Mouse (Mus musculus): ENCODE results near the gene Adcyap1r1.
A peak's percentile ranks its signal among the peaks of the same experiment; 100 is the strongest.

Gene Adcyap1r1

DNA sequence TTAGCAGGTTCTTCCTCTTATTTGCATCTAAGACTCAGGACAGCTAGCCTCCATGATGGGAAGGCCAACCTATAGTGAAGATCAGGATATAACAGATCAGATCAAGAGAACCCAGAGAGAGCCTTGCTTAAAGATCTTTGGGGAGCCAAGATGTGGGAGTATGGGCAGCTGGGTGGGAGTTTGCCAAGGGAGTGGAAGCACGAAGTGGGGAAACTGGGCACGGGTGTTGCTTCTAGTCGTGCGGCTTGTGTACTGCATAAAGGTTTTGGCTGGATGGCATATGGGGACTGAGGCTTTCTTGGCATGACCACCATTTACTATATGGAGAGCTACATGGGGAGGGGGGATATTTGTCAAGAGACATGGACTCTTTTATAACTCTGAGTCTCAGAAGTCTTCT lies 44.4 kb downstream of the Adcyap1r1 start:
- no peak for DNase-seq (ENCODE audit: extremely low spot score, low read depth, low spot score)

DNA sequence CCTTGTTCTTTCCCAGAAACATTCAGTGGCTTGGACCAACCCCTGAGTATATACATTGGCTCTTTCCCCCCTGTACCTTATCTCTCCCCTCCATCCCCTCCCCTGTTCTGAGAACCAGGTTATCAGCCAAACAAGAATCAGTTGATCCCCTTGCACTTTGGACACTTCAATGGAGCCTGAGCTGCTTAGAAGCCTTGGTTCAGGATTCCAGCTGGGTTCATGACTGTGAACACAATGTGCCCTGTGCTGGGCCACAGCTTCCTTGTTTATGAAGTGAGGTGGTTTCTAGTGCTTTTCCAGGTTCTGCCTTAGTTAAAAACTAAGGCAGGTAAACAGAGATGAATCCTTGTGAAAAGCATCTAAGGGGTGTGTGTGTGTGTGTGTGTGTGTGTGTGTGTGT lies 47.0 kb downstream of the Adcyap1r1 start:
- DNase-seq (ENCODE audit: extremely low spot score, low read depth, low spot score): no peak

DNA sequence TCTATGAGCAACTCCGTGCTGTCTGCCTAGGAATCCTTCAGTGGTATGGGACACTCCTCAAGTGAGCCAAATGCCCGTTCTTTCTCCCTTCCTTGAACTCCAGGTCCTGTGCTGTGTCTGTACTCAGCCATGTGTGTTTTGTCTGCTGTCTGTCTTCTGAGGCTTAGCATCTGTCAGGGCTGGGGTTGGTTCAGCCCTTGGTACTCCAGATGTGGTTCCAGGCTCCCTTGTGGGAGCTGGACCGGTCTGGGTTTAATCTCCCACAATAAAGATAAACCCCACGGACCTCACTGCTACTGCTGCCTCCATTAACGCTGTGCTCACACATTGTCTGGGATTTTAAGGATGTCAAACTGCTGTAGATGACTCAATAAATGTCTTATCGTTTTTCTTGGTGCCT lies 49.3 kb downstream of the Adcyap1r1 start:
- no peak for DNase-seq (ENCODE audit: extremely low spot score, low read depth, low spot score)

DNA sequence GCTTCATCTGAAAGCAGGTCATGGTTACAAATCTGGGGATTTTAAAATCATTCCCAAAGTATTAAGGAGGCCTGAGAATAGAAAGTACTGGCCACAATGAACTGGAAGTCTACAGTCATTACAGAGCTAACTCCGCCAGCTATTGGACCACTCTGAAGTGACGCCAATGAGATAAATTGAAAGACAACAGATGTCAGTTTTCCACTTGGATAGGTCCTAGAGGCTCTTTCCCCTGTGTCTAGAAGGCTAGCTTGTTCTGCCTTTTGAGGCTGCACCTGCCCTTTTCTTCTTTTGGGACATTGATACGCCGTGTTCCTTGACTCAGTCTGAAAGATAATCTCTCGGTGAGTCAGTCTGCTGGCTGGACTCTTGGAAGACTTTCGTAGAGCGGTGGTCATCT lies 50.5 kb downstream of the Adcyap1r1 start:
- DNase-seq (ENCODE audit: extremely low spot score, low read depth, low spot score): no peak

DNA sequence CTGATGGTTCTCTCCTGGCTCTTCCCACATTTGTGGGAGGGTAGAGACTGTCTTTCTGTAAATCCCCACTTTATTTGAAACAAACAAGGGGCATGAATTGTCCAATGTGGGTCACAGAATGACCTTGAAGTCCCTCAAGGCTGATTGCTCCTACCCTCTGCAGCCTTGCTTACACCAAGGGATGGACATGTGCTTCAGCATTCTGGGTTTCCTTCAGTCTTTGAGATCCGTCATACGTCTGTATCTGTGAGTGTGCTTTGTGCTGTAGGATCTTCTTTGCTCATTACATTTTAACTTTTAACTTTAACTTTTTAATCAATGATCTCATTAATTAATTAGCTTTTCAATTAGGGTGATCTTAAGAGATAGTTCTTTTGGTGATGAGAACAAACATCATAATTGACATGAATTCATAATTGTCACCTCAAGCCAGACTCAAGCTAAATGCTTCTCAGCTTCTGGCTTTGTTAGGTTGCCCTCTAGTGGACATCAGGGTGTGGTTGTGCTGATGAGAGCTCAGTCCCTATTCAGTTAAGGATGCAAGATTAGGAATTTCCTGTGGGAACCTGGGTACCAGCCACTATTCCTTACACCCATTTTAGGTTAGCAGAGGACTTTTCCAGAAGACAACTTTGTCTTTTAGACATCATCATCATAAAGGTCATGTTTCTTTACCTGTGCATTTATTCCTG lies 53.2 kb downstream of the Adcyap1r1 start:
- DNase-seq (ENCODE audit: extremely low spot score, low read depth, low spot score): peak; percentile 37

DNA sequence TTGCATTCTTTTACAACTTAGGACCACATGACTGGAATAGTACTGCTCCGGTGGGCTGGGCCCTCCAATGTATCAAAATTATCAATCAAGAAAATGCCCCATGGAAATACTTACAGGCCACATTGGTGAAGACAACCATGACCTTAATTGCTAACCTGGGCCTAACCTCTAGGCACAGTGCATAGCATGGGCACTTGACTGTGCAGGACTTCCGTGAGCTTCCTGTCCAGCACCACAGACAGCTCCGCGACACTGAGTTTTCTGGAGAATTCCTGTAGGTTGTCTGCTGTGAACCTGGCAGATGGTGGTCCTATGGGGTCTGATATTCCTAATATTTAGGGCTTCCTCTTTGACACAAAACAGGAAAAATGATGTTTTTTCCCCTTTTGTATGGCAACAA lies 54.7 kb downstream of the Adcyap1r1 start:
- no peak for DNase-seq (ENCODE audit: extremely low spot score, low read depth, low spot score)

DNA sequence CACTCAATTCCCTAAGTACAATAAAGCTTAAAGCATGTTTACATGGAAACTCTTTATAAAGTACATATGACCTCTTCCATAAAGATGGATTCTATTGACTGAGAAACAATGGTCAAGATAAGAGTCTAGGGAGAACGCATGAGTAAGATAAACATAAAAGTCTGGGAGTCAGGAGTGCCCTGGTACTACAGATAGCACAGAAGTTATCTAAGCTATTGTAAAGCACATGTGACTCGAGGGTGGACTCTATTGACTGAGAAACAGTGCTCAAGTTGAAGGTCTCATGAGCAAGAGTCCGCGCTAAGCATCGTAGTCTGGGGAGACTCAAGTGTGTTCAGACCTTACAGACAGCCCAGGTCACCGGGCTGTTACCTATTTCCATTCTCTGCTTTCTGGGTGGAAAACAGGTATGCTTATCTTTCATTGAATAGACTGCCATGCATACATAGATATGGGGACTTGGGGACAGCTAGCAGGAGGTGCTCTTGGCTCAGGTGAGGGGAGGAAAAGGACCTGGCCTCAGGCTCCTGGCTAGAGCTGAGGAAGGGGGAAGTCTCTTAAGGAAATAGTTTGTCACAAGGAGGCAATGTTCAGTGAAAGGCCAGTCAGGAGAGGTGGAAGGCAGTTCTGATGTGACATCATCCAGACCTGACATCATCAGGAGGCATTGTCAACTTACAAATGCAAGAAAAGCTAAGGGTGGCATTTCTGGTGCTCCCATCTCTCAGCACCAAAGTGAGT lies 57.5 kb downstream of the Adcyap1r1 start:
- DNase-seq (ENCODE audit: extremely low spot score, low read depth, low spot score): no peak

DNA sequence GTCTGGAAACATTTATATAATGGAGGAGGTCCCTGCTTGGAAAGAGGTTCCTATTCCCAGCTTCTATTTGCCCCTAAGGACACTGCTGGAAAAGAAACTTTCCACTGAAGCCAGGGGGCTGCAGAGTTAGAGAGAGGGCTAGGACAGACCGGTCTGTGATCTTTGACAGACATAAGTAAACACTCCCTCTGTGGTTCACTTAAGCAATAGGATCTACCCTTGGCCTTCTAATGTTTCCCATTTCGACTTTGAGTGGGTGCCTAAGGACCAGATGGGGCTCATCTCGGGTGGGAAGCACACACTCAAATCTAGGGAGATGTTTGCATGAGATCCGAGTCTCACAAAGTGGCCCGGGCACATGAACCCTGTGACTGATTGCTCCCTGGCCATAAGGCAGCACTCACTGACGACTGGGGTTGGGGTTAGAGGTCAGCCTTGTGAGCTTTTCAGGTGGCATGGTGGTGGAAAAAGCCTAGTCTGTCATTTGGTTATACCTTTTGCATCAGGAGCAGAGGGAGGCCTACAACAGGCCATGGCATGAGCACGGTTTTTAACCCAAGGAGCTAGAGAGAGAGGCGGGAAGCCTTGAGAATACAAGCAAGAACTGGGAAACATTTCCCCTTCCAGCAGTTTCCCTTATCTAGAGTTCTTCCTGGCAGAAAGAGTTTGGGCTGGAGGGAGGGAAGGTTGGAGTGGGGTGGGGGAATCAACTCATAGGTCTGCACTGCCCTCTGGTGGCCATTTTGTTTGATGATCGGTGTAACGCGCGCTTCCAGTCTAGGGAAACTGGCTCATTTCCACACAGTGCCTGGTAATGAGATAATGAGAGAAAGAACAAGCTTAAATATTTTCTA lies 59.7 kb downstream of the Adcyap1r1 start:
- peak; percentile 39 for DNase-seq (ENCODE audit: extremely low spot score, low read depth, low spot score)

DNA sequence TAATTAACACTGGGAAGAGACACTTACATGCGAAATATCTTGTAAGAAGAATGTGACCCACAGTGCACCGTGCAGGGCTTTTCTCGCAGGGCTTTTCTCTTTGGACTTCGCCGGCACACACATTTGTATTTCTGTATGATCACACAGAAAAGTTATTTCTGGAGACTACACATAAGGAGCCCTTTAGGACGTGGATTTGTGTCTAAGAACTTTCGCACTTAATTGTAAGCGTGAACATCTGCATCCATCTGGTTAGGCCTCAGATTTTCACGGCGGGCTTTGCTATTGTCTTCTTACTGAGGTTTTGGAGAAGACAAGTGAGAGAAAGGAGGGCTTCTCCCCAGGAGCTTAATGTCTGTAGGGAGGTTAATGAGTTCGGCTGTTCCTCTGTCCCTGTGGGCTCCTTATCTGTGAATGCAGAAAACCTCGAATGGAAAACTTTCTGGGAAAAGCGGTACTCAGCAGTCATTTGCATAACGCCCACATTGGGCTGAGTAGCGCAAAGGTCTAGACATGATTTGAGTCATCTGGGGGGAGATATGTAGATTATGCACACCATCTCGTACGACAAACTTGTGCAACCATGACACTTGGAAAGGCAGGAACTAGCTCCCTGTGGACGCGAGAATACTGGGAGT lies 60.4 kb downstream of the Adcyap1r1 start:
- no peak for DNase-seq (ENCODE audit: extremely low spot score, low read depth, low spot score)

DNA sequence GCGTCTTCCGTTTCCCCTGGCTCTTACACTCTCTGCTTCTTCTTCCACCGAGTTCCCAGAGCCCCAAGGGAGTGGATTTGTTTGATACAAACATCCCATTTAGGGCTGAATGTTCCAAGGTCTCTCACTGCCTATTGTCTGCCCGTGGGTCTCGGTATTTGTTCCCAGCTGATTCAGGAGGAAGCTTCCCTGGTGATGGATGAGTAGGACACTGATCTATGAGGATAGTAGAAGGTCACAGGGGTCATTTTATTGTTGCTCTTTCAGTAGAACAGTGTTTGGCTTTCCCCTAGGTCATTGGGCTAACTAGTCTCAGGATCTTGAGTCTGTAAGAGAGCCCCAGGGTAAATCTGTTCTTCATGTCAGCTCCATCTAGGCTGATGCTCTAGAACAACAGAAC lies 61.7 kb downstream of the Adcyap1r1 start:
- DNase-seq (ENCODE audit: extremely low spot score, low read depth, low spot score): no peak

DNA sequence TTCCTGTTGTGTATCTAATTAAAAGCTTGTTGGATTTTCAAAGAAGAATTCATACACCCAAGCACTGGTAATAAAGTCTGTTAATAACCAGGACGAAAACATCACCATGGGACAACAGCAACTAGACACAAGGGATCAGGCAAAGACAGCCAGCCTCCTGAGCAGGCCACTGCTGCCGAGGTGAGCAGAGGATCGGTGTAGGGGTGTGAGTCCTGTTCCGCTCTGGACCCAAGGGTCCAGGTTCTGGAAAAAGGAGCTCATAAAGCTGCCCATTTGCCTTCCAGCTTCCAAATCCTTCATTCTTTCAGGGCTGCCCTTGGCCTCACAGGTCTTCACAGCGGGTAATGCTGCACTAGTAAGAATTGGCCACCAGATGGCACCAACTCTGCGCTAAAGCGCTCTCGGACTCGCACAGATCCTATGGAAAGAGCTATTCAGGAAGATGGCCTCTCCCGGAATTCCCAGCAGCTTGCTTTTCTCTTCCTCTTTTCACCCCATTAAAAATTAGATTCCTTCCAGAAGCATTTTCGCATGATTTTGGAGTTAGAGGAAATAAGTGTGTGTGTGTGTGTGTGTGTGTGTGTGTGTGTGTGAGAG lies 67.9 kb downstream of the Adcyap1r1 start:
- peak; percentile 68 for DNase-seq (ENCODE audit: extremely low spot score, low read depth, low spot score)

DNA sequence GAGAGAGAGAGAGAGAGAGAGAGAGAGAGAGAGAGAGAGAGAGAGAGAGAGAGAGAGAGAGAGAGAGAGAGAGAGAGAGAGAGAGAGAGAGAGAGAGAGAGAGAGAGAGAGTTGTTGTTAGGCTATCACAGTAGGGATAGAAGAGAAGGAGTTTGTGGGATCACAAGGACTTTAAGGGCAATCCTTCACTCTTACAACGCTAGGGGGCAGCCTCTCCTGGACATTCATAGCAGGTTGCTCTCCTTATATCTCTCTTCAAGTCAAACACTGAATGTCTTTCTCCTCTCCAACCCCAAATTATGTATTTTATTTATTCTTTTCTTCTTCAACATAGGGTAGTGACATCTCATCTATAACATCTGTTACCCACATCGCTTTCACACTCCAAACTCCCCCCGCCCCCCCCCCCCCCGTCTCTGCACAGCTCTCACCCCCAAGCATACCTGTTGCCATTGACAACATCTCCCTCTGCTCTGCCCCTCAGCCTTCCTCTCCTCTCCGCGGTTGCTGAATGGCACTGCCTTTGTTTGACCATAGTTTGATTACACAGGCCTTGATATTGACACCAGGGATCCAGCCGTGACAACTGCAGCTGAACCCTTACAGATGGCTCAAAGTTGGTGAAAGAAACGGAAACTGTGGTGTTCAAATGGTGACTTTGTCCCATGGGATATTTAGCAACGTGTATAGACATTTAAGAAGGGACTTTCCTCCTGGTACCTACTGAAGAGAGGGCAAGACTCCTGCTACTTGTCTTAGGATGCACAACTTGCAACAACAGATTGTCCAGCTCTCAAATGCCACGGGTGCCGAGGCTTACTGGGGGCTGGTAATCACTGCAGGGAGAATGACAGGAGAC lies 68.7 kb downstream of the Adcyap1r1 start:
- no peak for DNase-seq (ENCODE audit: extremely low spot score, low read depth, low spot score)

DNA sequence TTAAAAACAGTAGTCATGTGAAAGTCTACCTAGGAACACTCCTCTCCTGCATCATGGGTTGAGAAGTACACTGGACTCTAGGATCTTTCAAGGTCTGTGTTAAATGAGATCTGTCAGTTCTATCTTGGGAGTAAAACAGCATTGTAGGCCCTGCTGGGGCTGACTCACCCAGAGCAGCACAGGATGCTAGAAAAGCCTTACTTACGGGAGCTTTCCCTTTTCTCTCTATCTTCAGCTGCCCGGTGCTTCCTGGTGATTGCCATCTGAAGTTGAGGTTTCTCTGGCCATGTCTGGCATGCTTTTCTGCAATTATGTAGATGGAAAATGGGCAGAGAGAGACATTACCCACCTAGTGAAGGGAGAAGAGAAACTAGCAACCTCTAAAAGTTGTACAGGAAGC lies 84.7 kb downstream of the Adcyap1r1 start:
- DNase-seq (ENCODE audit: extremely low spot score, low read depth, low spot score): no peak

DNA sequence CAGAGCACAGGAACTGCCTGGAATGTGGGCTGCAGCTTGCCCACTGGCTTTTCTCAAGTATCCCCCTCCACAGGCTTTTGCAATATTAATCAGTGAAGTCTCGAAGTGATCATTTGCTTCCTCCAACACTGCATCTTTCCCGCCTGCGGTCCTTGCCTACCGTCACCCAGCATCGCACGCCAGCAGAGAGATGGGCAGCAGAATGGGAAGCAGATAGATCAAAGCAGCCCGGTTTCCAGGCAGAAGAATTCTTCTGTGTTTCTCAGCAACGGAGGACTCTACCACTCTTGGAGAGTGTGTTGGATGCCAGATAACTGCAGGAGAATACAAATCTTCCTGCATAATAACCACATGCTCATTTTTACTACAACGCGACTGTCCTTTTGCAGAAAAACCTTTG lies 87.4 kb downstream of the Adcyap1r1 start:
- no peak for DNase-seq (ENCODE audit: extremely low spot score, low read depth, low spot score)

DNA sequence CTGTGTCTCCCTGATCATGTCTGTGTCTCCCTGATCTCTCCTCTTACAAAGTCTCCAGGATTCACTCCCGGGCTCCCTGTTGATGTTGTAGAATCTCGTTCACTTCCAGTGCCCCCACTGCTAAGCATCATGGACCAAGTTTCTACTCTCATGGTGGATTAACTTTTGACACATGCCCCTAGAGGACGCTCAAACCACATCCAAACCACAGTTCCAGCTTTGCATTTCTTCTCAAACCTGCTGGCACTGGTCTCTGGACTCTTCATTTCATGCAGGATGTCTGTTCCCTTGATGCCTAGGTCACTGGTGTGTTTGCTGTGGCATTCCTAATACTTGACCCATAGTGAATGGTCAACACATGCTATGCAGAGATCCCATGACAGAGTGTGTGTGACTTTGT lies 90.6 kb downstream of the Adcyap1r1 start:
- DNase-seq (ENCODE audit: extremely low spot score, low read depth, low spot score): no peak

DNA sequence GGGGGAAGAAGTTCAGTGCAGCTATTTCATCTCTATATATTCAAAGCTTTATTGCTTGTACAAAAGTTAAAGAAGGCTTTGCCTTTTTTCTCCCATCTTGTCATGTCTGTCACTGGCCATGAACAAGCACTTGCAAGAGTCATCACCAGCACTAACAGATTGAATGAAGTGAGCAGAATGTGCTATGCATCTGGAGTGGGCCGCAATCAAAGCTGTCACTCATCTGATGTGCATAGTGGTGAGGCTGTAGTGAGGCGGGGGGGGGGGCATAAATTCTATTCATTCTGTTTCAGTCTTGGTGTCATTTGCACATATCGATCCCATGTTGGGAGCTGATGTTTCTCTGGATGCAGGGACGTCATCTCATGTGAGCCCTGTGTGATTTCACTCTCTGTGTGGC lies 91.6 kb downstream of the Adcyap1r1 start:
- DNase-seq (ENCODE audit: extremely low spot score, low read depth, low spot score): no peak

DNA sequence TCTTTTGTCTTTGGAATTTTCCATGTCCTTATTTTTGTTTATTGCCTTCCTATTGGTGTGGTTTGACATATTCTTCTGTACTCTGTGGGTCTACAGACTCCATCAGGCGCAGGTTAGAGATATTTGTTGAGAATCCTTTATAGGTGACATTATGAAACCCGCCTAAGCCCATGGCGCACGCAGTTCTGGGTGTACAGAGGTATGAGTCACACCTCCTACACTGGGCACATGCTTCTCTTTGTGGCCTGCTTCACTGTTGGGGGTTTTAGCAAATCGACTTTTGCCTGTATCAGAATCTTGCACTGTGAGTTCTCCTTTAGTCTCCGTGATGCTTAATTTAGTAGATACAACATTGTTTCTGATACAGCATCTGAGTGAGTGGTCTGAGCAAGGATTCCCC lies 97.4 kb downstream of the Adcyap1r1 start:
- no peak for DNase-seq (ENCODE audit: extremely low spot score, low read depth, low spot score)

DNA sequence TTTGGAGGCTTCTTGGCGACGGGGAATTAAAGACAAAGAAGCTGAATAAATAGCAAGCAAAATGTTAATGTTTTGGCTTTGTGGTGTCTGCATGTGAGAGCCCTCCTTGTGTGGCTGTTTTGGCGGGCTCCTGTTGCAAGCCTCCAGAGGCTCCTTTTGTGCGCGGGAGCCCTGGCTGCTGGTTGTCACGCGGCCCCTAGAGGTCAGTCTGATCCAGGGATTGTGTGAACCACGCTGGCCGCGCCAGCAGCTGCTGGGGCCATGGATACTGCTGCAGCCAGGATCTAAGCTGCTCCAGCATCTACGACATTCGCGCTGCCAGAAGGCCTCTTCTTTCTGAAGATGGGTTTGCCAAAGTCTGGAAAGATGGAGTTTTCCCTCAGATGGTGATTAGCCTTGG lies 99.1 kb downstream of the Adcyap1r1 start:
- DNase-seq (ENCODE audit: extremely low spot score, low read depth, low spot score): no peak

Measured in hindlimb bud, embryonic 11.5 days (tissue).